Mouse (Mus musculus) kidney, postnatal 36 days (tissue): ENCODE data around the gene Rbm38.
A peak's percentile ranks its signal among the peaks of the same experiment; 100 is the strongest.

ENCODE experiments used
- DNase-seq, 2 experiments: peaks; one replicate each; pipeline ENCODE4 v3.0.0; 2021 to 2022; ENCODE audit warnings: mixed read lengths in 2 of 2

Rbm38 gene

DNA sequence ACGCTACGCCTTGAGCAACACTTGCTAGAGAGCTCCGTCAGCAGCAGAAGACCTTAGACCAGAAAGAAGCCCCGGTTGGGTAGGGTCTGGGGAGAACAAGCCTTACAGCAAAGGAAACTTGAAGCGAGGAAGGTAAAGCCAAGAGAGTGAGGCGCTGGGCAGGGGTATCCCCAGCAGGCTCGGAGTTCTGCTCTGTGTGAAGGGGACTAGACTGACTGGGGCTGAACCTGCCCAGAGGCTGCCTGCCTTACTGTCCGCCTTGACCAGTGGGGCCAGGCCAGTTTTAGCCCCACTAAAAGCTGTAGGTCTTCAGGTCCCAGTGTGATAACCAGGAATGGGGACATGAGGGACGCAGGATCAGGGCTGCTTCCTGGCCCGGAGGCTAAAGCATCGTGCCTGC, at the start of gene Rbm38:
TSS of gene Rbm38 (plus strand) at position 69 of the 400 bp plus-strand sequence.
- DNase-seq, result no peak

DNA sequence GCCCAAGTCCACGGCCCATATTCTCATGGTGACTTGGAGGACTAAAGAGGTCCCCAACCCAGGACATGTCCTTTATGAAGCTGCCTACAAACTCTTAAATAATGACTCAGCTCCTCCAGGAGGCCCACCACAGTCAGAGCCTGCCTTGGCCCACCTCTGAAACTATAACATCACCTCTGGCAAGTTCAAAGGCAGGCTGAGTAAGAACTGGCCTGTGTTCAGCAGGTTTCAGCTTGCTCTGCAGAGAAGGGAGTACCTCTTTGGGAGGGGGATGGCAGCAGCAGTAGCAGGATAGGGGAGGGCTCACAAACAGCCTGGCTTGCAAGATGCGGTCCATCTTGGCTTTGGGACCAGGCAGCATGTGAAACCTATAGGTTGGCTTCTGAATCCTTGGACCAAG, 48.4 kb upstream of the Rbm38 start:
- DNase-seq, result no peak

DNA sequence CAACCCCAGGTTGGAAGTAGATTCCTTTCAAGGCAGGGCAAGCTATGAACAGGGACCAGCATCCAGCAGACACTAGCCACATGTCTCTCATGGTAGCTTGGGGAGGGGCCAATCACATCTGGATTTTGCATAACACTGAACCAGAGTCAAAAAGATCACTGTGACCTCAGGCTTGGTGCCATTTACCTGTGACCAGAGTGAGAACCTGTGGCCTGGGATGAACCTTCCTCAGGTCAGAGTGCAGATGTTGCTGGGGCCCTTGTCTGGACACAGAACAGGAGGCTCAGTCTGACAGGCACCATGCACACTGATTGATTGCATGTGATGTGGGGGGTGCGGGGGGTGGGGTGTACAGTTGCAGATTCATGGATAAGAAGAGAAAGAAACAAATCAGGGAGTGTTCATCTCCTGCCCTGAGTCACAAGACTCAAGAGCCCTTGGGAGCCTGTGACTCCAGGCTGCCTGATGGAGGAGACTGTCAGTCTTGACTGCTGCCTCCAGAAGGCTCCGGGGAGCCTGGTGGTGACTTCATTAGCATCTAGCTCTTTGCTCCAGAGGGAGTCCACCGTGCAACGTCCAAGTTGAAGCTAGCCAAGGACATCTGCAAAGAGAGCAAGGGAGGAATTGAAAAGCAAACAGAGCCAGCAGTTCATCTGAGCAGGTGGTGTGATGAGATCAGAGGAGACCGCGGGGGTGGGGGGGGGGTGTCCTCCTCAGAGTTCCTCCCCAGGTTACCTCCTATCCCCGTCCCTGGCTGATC, 46.3 kb upstream of the Rbm38 start:
- peak; percentile 25 to 35 for DNase-seq

DNA sequence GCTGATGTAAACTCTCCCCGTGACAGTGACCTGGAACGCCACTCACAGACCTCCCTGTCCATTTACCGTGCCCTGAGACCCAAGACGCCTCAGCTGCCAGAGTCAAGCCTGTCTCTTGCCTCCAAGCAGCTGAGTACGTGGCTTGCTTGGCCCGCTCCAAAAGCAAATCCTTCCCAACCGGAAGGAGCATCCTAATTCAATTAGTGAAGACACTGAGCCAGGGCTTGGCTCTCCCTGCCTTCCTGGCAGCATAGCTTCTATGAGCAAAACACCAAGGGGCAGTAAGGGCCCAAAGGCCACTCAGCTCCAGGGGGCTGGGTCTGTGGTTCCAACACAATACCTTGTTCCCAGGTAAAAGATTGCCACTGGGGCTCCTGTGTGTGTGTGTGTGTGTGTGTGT, 45.6 kb upstream of the Rbm38 start:
- no peak for DNase-seq

DNA sequence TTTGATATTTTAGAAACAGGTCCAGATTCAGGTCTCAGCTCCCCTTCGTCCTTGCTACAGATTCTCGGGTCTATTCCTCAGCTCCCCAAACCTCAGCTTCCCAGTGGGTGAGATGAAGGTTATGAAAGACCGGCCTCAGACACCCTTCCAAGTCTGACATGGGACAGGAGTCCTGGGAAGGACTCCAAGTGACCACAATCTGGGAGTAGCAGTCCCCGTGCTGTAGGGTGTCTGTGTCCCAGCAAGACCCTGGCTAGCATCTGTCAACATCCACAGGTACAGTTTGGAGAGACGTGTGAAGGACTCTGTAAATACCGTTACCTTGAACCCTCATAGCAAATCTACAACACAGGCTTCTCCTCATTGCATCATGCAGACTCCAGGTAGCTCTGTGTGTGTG, 45.1 kb upstream of the Rbm38 start:
- DNase-seq, result no peak

DNA sequence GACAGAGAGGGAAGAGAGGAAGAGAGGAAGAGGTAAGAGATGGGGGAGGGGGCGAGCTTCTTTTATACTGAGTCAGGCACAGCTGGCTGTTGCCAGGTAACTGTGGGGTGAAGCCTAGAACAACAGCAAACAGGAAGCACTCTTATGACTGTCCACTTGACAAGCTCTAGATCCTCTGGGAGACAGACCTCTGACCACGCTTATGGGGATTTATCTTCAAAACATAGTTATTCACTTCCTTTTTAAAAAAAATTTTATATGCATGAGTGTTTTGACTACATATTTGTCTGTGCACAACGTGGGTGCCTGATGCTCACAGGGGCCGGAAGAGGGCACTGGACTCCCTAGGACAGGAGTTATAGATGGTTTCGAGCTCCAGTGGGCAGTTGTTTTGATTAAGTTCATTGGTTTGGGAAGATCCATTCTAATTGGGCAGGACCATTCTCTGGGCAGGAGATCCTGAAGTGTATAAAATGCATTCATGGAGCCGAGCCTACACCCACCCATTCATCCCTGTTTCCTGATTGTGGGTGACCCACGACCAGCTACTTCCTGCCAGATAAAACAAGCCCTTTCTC, 43.5 kb upstream of the Rbm38 start:
- no peak for DNase-seq

DNA sequence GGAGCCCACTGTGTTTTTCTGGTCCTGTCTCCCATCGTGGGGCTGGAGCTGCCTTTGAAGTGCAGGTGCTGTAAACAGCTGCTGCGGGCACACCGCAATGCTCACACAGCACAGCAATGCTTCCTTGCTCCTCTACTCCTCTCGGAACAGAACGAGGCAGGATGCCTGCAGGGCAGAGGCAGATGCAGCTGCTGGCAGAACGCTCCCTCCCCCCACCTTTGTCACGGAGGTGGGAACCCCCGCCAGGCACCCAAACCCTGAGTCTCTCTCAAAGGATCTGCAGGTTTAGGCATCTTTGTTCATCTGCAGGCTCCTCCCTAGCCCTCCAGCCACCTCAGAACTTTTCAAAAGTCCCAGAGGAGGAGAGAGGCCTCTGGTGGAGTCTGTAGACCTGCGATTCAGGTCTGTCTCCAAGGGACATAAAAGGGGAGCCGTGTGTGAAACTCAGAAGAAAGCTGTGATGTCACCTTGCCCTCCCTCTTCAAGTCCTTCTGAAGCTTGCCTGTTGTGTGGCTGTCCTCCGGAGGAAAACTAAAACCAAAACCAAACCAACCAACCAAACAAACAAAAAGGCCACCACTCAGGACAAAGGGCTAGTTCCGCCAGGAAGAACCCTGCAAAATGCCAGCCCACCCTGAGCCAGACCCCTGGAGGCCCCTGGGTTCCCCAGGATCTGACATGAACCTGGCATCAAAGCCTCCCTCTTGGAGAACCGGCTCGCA, 42.7 kb upstream of the Rbm38 start, which contains the start of gene Spo11:
TSS of gene Spo11 (plus strand) at position 292 of the 722 bp plus-strand sequence.
- no peak for DNase-seq

DNA sequence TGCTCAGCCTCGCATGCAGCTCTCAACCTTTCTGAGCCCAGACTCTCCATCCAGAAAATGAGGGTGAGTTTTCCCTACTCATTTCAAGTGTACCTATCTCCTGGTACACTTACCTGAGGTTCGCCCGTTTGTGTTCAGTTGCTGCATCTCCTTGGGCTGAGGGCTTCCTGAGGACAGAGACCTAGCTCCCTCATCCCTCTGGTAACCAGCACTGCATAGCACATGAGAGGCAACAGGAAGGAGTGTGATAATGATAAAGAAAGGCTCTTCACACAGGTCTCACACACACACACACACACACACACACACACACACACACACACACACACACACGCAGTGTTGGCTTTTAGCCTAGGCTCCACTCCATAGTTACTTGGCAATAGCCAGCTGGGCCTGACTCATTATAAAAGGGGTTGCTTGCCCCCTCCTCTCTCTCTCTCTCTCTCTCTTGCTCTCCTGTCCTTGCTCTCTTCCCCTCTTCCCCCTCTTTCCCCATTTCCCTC, 42.1 kb upstream of the Rbm38 start:
- DNase-seq, result no peak

DNA sequence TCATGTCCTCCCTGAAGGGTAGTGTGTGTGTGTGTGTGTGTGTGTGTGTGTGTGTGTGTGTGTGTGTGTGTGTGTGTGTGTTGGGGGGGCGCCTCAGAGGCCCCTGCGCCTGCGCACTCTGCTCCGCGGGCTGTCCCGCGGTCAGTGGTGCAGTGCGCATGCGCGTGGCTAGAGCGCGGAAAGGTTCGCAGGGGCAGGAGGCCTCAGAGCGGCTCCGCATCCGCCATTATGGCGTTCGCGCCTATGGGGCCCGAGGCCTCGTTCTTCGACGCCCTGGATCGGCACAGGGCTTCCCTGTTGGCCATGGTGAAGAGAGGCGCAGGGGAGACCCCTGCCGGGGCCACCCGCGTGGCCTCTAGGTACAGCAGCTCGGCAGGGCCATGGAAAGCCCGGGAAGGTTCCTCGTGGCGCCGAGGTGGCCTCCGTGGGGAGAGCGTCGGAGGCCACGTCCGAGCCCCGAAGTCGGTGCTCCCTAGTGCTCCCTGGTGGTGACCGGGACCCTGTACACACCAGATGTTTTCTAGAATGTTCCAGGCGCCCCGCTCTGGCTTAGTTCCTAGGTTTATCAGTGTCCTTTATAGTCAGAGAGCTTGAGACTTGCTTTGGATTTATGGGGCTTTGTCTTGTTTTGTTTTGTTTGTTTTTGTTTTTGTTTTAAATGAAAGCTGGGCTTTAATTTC, 40.5 kb upstream of the Rbm38 start:
- DNase-seq, result no peak

DNA sequence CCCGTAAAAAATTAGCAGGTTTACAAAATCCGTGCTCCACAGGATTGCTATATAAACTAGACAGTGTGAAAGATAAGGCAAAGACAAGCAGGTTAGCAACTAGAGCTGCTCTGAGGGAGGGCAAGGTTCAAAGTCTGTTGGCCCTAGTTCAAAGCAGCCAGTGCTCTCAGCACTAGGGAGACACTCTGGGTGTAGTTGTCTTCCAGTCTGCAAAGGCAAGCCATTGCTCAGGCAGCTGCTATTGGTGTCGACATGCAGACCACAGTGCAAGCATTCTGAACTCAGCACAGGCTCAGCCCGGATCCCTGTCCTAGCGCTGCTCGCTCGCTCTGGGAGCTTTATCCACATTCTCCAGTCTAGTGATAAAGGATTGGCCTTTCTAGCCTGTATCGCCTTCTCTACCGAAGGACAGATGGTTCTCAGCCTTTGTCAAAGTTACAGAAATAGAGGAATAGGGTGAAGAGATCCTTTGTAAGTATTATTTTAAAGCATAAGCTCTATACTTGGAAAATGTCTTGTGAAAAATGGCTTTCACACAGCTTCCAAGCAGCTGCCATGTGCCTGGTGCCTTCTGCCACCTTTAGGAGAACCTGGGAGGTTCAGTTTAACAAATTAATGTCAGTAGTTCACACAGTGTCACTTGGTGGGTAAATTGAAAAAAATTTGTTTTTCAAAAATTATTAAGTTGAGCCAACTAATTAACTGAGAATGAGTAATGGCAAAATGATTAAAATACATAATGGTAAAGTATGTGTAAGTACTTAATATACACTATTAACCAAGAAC, 37.3 kb upstream of the Rbm38 start:
- DNase-seq, result peak; percentile 86 to 89

DNA sequence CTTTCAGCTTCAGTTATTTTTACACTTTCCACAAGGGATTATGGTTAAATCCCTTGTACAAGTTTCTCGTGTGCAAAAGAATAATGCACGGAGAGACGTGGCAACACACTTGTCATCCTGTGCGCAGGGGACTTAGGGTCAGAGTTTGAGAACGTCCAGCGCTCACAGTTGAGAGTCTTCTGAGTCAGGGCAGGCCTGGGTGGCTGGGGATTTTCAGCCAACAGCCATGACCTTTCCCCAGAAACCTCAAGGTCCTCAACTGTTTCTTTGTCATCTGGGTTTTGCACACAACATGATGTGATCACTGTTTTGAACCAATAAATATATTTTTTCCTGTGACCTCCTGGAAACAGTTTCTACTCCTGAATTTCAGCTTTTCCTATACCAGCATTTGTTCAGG, 30.1 kb upstream of the Rbm38 start:
- DNase-seq, result no peak

DNA sequence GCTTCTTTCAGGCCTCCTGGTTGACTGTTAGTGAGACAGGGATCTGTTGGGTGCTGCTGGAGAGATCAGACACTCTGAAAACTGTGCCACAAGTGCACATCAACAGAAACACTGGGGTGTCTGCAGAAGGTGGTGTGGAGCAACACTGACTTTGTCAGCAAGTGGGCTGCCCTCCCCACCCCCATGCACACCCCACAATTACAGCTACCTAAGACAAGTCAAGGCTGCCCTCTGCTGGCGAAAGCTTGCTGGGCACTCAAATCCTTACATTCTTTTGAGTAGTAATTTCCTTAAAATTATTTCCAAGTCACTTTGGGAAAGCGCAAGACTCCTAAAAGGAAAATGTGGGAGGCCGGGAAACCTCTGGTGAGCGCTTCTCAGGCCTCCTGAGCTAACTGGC, 24.1 kb upstream of the Rbm38 start:
- peak; percentile 73 to 91 for DNase-seq

DNA sequence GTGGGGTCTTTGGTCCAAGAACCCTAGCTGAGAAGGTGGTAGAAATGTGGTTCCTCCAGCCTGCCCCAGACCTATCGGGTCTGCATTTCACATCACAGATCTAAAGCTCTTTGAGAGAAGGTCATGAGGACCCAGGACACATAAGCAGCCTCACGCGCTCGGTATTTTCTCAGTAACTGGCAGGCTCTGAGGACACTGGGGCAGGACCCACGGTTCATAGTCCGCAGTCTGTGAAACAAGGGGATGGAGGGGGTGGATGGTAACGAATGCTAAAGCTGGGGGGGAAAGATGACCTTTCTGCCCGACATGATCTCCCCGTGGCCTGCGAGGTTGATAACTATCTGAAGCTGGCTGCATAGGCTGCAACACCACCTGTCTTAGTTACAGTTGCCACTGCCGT, 22.6 kb upstream of the Rbm38 start:
- peak; percentile 62 to 65 for DNase-seq

DNA sequence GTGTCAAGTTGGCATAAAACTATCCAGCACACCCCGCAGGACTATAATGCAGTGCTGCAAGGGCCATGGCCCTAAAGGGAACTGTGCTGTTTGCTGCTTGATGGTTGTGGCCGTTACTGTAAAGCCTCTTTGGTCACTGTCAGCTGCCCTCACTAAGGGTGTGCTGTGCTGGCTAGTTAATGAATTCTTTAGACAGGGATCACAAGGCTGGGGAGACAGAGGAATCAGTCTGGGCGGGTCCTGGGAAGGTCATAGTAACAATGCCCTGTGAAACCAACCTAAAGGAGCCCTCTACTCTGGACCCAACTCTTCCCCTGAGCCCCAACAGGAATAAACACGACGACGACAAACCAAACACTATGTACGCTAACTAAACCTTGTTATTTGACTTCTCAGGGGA, 21.8 kb upstream of the Rbm38 start:
- peak; percentile 53 to 68 for DNase-seq

DNA sequence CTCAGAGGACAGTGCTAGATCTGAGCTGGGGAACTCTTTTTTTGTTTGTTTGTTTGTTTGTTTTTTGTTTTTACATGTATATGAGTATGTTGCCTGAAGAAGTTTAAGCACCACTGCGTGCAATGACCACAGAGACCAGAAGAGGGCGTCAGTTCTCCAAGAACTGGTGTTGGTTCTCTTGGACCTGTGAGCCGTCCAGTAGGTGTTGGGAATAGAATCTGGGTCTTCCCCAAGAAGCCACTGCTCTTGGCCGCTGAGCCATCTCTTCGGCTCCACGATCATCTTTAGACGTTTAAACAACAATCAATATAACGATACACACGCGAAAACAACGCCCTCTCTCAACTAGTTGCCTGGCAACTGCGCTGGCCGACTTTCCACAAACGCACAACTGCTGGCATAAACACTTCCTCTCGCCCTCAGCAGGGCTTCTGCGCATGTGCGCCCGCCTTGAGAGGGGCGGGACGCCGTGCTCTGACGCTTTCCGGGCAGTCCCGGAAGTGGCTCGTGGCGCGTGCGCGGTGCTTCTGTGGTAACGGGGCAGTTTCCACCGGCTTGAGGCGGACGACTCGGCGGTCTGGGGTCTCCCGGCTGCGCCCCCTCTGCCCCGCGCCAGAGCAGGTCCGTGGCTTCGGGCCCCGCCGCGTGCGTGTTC, 20.5 kb upstream of the Rbm38 start, which contains the start of gene Rae1:
TSS of gene Rae1 (plus strand) at position 488 of the 655 bp plus-strand sequence.
- peak; percentile 98 to 99 for DNase-seq

DNA sequence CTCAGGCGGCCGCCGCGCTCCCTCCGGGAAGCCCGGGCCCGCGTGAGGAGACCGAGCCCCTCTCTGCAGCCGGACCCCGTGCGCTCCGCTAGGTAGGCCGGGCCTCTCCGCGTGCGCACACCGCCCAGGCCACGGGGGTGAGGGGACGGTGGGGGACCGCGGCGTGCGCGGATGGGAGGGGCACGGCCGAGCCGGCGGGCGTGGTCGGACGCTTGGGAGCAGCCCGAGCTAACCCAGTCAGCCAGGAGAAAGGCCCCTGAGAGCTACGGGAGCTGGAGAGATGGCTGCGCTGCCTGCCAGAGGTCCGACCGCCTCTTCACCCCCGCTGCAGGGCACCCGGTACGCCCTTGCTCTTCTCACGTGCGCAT, 20.0 kb upstream of the Rbm38 start:
- DNase-seq, result peak; percentile 66 to 79

DNA sequence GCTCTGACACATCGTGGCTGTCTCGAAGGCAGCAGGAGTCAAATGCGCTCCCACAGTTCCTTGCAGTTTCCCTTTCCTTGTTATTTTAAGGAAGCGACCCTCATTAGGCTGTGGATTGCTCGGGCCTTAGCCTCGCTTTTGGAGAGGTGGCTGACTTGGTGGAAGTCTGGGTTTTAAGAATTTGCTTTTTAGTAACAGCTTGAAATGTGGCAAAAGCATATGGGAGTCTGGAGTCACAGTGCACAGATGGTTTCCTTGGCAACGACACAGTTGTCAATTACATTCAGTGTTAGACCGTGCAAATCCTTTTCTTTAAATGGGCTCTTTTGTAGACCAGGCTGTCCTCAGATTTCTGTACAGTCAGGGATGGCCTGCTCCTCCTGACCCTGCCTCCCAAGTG, 19.4 kb upstream of the Rbm38 start:
- DNase-seq, result no peak

DNA sequence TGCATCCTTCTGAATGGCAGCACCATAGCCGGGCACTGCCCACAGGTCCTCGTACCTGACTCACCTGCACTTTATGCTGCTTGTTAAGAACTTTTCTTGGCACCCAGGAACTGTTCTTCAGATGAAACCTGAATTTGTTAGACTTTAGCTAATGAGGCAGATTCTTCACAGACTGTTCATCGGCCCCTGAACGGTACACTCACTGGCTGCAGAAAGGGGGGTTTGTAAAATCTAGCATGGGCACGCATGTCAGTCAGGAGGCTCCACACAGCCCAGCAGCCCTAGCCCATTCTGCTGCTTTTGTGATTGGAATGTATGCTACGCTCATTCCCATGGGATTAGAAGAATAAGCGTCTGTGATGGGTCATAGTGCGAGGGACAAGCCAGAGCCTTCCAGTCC, 16.6 kb upstream of the Rbm38 start:
- no peak for DNase-seq

DNA sequence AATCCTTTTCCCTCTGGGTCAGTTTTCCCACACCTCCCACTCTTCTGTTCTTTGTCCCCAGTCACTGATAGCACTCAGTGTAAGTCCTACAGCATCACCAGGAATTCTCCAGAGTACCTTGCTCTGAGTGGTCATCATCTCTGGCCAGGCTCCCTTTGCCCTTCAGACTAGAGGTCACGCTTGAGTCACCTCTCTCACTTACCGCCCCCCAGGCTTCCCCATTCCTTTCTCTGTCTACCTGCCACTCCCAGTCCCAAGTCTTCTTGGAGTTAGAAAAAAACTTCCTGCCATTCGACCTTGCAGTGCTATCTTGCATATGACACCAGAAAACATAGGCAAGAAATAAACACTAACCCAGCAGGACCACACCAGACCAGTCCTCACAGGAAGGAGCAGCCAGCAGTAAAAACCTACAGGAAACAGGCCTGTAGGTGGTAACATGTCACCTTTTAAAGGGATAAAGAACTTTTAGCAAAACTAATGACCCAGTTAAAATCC, 10.0 kb upstream of the Rbm38 start:
- DNase-seq, result no peak

DNA sequence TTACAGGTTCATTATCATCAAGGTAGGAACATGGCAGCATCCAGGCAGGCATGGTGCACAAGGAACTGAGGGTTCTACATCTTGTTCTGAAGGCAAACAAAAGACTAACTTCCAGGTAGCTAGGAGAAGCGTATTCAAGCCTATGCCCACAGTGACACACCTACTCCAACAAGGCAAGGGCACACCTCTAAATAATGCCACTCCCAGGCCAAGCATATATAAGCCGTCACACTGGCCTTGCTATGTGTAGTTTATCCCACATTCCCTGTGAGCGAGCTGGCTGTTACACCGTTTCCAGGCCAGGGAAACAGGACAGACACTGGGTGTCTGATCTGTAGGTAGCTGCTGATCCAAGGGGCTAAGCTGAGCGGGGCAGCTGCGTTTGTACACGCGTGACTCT, 8.9 kb upstream of the Rbm38 start:
- DNase-seq, result no peak

DNA sequence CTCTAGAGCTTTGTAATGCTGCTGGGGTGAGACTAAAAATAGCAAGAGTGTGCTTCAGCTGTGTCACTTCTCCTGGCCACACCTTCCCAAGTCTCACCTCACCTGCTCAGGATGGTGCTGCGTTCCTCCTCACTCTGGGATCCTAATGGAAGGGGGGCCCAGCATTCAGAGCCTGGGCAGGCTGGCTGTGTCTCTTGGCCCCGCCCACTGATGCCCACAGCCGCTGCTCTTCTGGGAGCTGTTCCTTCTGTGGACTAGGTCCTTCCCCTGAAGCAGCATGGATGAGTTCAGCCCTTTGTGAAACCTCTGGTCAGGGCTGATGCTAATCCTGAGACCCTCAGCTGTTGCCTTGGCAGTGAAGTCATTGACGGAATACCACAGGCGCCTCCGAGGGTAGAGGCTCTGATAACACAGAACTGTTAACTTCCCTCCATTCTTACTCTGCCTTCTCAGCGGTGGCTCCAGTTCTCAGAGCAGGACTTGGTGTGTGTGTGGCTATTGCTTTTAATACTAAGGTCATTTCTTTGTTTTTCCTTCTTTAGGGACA, 5.5 kb upstream of the Rbm38 start:
- DNase-seq, result no peak
